Mouse (Mus musculus) embryo, embryonic 11 days (tissue): Measurements from ENCODE around the gene Klc3.

Experiments used
- DNase-seq: peaks from one replicate; pipeline ENCODE4 v3.0.0-alpha.2; 2015

Klc3 gene

GRCm38 (mm10) chr7:19403731-19404296 lies at the start of gene Klc3:
Klc3 (minus strand) TSS chr7:19404104.
- DNase-seq = peak; percentile 71

- DNase-seq = no peak
These were observed 45.3 kb upstream of the Klc3 start for GRCm38 (mm10) chr7:19449165-19449564.

- DNase-seq = no peak
These were observed 43.8 kb upstream of the Klc3 start for GRCm38 (mm10) chr7:19447689-19448088.

GRCm38 (mm10) chr7:19444801-19445200 lies 40.9 kb upstream of the Klc3 start:
- DNase-seq = no peak

GRCm38 (mm10) chr7:19443344-19443743 lies 39.4 kb upstream of the Klc3 start:
- peak; percentile 78 for DNase-seq

- DNase-seq = no peak
These were observed 37.7 kb upstream of the Klc3 start for GRCm38 (mm10) chr7:19441448-19442091.

GRCm38 (mm10) chr7:19437048-19437447 lies 33.1 kb upstream of the Klc3 start:
- DNase-seq = no peak

GRCm38 (mm10) chr7:19436276-19436675 lies 32.4 kb upstream of the Klc3 start:
- DNase-seq = no peak

GRCm38 (mm10) chr7:19432475-19432874 lies 28.6 kb upstream of the Klc3 start:
- no peak for DNase-seq

- no peak for DNase-seq
These were observed 26.5 kb upstream of the Klc3 start for GRCm38 (mm10) chr7:19430402-19430801.

GRCm38 (mm10) chr7:19429726-19430125 lies 25.8 kb upstream of the Klc3 start:
- peak; percentile 21 for DNase-seq

- DNase-seq = no peak
These were observed 24.2 kb upstream of the Klc3 start for GRCm38 (mm10) chr7:19427999-19428650.

- DNase-seq = no peak
These were observed 23.0 kb upstream of the Klc3 start for GRCm38 (mm10) chr7:19426888-19427287.

GRCm38 (mm10) chr7:19426349-19426748 lies 22.4 kb upstream of the Klc3 start:
- DNase-seq = no peak

- no peak for DNase-seq
These were observed 20.1 kb upstream of the Klc3 start for GRCm38 (mm10) chr7:19424051-19424450.

- DNase-seq = no peak
These were observed 19.2 kb upstream of the Klc3 start for GRCm38 (mm10) chr7:19423083-19423482.

- peak; percentile 94 for DNase-seq
These were observed 17.1 kb upstream of the Klc3 start for GRCm38 (mm10) chr7:19420821-19421636.

GRCm38 (mm10) chr7:19420121-19420520 lies 16.2 kb upstream of the Klc3 start:
- no peak for DNase-seq

GRCm38 (mm10) chr7:19416590-19416989 lies 12.7 kb upstream of the Klc3 start:
- no peak for DNase-seq

GRCm38 (mm10) chr7:19413525-19413924 lies 9.6 kb upstream of the Klc3 start:
- no peak for DNase-seq

GRCm38 (mm10) chr7:19411783-19412182 lies 7.9 kb upstream of the Klc3 start:
- no peak for DNase-seq

- DNase-seq = no peak
These were observed 7.0 kb upstream of the Klc3 start for GRCm38 (mm10) chr7:19410766-19411344.

- DNase-seq = no peak
These were observed 5.8 kb upstream of the Klc3 start for GRCm38 (mm10) chr7:19409753-19410152.
